Mouse (Mus musculus) lung, embryonic 14.5 days (tissue): ENCODE measurements at regions not wholly inside any gene's neighbourhood (a gene's known extent, or its start where the extent isn't known, plus 50 kb on each side); places are given as distances from the start of the nearest gene placed in this dataset.
A peak's percentile ranks its signal among the peaks of the same experiment; 100 is the strongest.
"Not testable (repeated sequence)": the region's sequence is repeated elsewhere in the genome, so short reads cannot be mapped to it uniquely, and the experiment has no call there.

ENCODE experiments used
- ATAC-seq: fragments of 200-750 bp; cut with Nextera tagmentation; 2 replicates; pipeline ENCODE4 v1.8.0; 2017; ENCODE audit warnings: mild to moderate bottlenecking, moderate TSS enrichment, moderate library complexity; ENCODE audit not compliant: insufficient read depth
- DNase-seq: peaks from one replicate; pipeline ENCODE4 v3.0.0-alpha.2; 2015
- H3K27ac ChIP-seq: fragments of 300-500 bp; sonication (generic); 2 replicates; pipeline ENCODE4 v1.5.1; 2014; ENCODE audit warnings: low read depth, mild to moderate bottlenecking, moderate library complexity
- H3K27me3 ChIP-seq: fragments of 300-500 bp; sonication (generic); 2 replicates; pipeline ENCODE4 v1.6.1; 2014; ENCODE audit warnings: low read length, control low read depth; ENCODE audit not compliant: insufficient read depth
- H3K36me3 ChIP-seq: fragments of 300-500 bp; sonication (generic); 2 replicates; pipeline ENCODE4 v1.6.1; 2014; ENCODE audit warnings: control low read depth; ENCODE audit not compliant: insufficient read depth
- H3K4me1 ChIP-seq: fragments of 300-500 bp; sonication (generic); 2 replicates; pipeline ENCODE4 v1.6.1; 2014; ENCODE audit warnings: antibody characterized with exemption, control low read depth; ENCODE audit not compliant: insufficient read depth
- H3K4me2 ChIP-seq: fragments of 300-500 bp; sonication (generic); 2 replicates; pipeline ENCODE4 v1.6.1; 2014; ENCODE audit warnings: mild to moderate bottlenecking
- H3K4me3 ChIP-seq: fragments of 300-500 bp; sonication (generic); 2 replicates; pipeline ENCODE4 v1.5.1; 2014; ENCODE audit warnings: low read depth, low read length
- H3K9ac ChIP-seq: fragments of 300-500 bp; sonication (generic); 2 replicates; pipeline ENCODE4 v1.6.1; 2014
- H3K9me3 ChIP-seq: fragments of 300-500 bp; sonication (generic); 2 replicates; pipeline ENCODE4 v1.6.1; 2016; ENCODE audit warnings: low read depth, low read length, control low read depth

- ATAC-seq, H3K9ac ChIP-seq, H3K4me3 ChIP-seq, H3K27me3 ChIP-seq, H3K9me3 ChIP-seq, H3K27ac ChIP-seq, H3K4me1 ChIP-seq, H3K36me3 ChIP-seq, H3K4me2 ChIP-seq: not testable (repeated sequence)
- peak; percentile 1 for DNase-seq
Observed at GRCm38 (mm10) chr13:13076161-13076560, 71.0 kb upstream of the Prl2c2 start.
